Mouse (Mus musculus): ENCODE data around the gene Dph3. TPM values are rescaled to one million over a fixed set of nuclear protein-coding genes. Genes with fewer than 3 reads are reported as not detected.

The Dph3 gene
- polyA plus RNA-seq, 1 experiment: 43.1 TPM

GRCm38 (mm10) chr14:32086226-32086625, 697 bp upstream of the Dph3 start:
- TF ChIP-seq CTCF (conservative IDR thresholded peaks at IDR 0.05; ENCODE audit: insufficient read depth, insufficient read length, low read depth, low read length) (no peak), POLR2A (IDR thresholded peaks at IDR 0.05; ENCODE audit: low read depth, low read length) (no peak)
- Histone ChIP-seq H3K4me1 (ENCODE audit: control insufficient read depth, insufficient read depth, low read length) (peaks cover 3% of the 10 kb centered on the region; the same call in 1 of the 2 replicates), H3K27me3 (replicated peaks; ENCODE audit: control insufficient read depth, insufficient read depth, low read length) (no peaks in the 10 kb centered on the region), H3K36me3 (ENCODE audit: control insufficient read depth, insufficient read depth, low read length) (no peaks in the 10 kb centered on the region; the same call in 1 of the 2 replicates), H3K27ac (ENCODE audit: insufficient read depth, low read depth, low read length) (peak overlapping the region; percentile 95), H3K4me3 (ENCODE audit: insufficient read depth, low read depth, low read length) (peak overlapping the region; percentile 77)
- peak; percentile 32 for DNase-seq
- 4% methylated on average over 8 of the region's 8 CpGs for WGBS

GRCm38 (mm10) chr14:32084761-32085485, 606 bp downstream of the Dph3 start, which contains the start of gene Oxnad1:
Gene Oxnad1 (plus strand): TSS chr14:32085374.
- no peaks in the 10 kb centered on the region; the same call in 1 of the 2 replicates for H3K36me3 ChIP-seq (ENCODE audit: control insufficient read depth, insufficient read depth, low read length)
- TF ChIP-seq CTCF (conservative IDR thresholded peaks at IDR 0.05; ENCODE audit: insufficient read depth, insufficient read length, low read depth, low read length) (no peak), POLR2A (IDR thresholded peaks at IDR 0.05; ENCODE audit: low read depth, low read length) (no peak)
- H3K4me1 ChIP-seq (ENCODE audit: control insufficient read depth, insufficient read depth, low read length): peaks cover 3% of the 10 kb centered on the region; the same call in 1 of the 2 replicates
- H3K4me3 ChIP-seq (ENCODE audit: insufficient read depth, low read depth, low read length): peak within 1 kb of the TSS; percentile 88
- DNase-seq: no peak
- H3K27me3 ChIP-seq (replicated peaks; ENCODE audit: control insufficient read depth, insufficient read depth, low read length): no peaks in the 10 kb centered on the region
- WGBS: 2% methylated on average over 22 of the region's 22 CpGs
- H3K27ac ChIP-seq (ENCODE audit: insufficient read depth, low read depth, low read length): peak within 1 kb of the TSS; percentile 95

- Histone ChIP-seq H3K36me3 (ENCODE audit: control insufficient read depth, insufficient read depth, low read length) (no peaks in the 10 kb centered on the region; the same call in 1 of the 2 replicates), H3K4me3 (ENCODE audit: insufficient read depth, low read depth, low read length) (no peak overlapping the region), H3K4me1 (ENCODE audit: control insufficient read depth, insufficient read depth, low read length) (peaks cover 3% of the 10 kb centered on the region; the same call in 1 of the 2 replicates), H3K27me3 (replicated peaks; ENCODE audit: control insufficient read depth, insufficient read depth, low read length) (no peaks in the 10 kb centered on the region), H3K27ac (ENCODE audit: insufficient read depth, low read depth, low read length) (no peak overlapping the region)
- DNase-seq: no peak
- WGBS: 80% methylated on average over 2 of the region's 2 CpGs
- TF ChIP-seq POLR2A (IDR thresholded peaks at IDR 0.05; ENCODE audit: low read depth, low read length) (no peak), CTCF (conservative IDR thresholded peaks at IDR 0.05; ENCODE audit: insufficient read depth, insufficient read length, low read depth, low read length) (no peak)
Measured at GRCm38 (mm10) chr14:32083466-32083865, 2.1 kb downstream of the Dph3 start.

GRCm38 (mm10) chr14:32082891-32083290, 2.6 kb downstream of the Dph3 start:
- H3K4me3 ChIP-seq (ENCODE audit: insufficient read depth, low read depth, low read length): no peak overlapping the region
- no peaks in the 10 kb centered on the region for H3K27me3 ChIP-seq (replicated peaks; ENCODE audit: control insufficient read depth, insufficient read depth, low read length)
- DNase-seq: no peak
- H3K36me3 ChIP-seq (ENCODE audit: control insufficient read depth, insufficient read depth, low read length): no peaks in the 10 kb centered on the region; the same call in 1 of the 2 replicates
- WGBS: 94% methylated on average over 6 of the region's 6 CpGs
- no peak for TF ChIP-seq CTCF (conservative IDR thresholded peaks at IDR 0.05; ENCODE audit: insufficient read depth, insufficient read length, low read depth, low read length)
- no peak for TF ChIP-seq POLR2A (IDR thresholded peaks at IDR 0.05; ENCODE audit: low read depth, low read length)
- no peak overlapping the region for H3K27ac ChIP-seq (ENCODE audit: insufficient read depth, low read depth, low read length)
- H3K4me1 ChIP-seq (ENCODE audit: control insufficient read depth, insufficient read depth, low read length): peaks cover 3% of the 10 kb centered on the region; the same call in 1 of the 2 replicates

- no peak overlapping the region for H3K4me3 ChIP-seq (ENCODE audit: insufficient read depth, low read depth, low read length)
- H3K27me3 ChIP-seq (replicated peaks; ENCODE audit: control insufficient read depth, insufficient read depth, low read length): no peaks in the 10 kb centered on the region
- TF ChIP-seq POLR2A (IDR thresholded peaks at IDR 0.05; ENCODE audit: low read depth, low read length): no peak
- no peak for TF ChIP-seq CTCF (conservative IDR thresholded peaks at IDR 0.05; ENCODE audit: insufficient read depth, insufficient read length, low read depth, low read length)
- peaks cover 3% of the 10 kb centered on the region; the same call in 1 of the 2 replicates for H3K4me1 ChIP-seq (ENCODE audit: control insufficient read depth, insufficient read depth, low read length)
- no peak for DNase-seq
- no peak overlapping the region for H3K27ac ChIP-seq (ENCODE audit: insufficient read depth, low read depth, low read length)
- H3K36me3 ChIP-seq (ENCODE audit: control insufficient read depth, insufficient read depth, low read length): no peaks in the 10 kb centered on the region; the same call in 1 of the 2 replicates
- 65% methylated on average over 10 of the region's 10 CpGs for WGBS
Measured at GRCm38 (mm10) chr14:32081026-32081425, 4.5 kb downstream of the Dph3 start.

DNA sequence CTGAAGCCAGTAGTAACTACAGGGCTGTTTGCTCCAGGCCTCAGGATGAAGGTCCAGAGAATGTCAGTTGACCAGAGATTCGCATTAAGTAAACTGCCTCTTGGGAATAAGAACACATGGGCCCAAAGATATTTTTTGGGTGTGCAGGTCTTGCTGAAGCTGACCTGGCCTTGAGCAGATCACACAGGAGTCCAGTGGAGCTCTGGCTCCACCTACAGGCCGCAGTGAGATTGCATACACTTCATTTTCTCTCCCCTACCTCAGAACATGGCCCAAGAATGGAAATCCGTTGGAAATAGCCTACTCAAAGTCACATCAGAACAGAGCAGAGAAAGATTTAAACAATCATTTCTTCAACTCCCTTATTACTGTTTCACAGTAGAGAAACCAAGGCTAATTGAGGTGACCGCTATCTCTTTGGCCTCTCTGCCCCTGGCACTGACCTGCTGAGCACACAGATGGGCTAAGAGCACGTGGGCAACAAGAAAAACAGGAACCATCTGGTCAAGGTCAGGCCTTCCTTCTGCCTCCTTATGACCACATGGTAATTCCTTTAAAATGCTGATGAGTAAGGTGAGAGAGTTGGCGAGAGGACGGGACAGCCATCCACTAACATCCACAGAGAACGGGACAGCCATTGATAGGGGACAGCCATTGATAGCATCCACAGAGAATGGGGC, 8.5 kb downstream of the Dph3 start:
- TF ChIP-seq CTCF (conservative IDR thresholded peaks at IDR 0.05; ENCODE audit: insufficient read depth, insufficient read length, low read depth, low read length) (peak; percentile 98), POLR2A (IDR thresholded peaks at IDR 0.05; ENCODE audit: low read depth, low read length) (no peak)
- Histone ChIP-seq H3K27ac (ENCODE audit: insufficient read depth, low read depth, low read length) (no peak overlapping the region), H3K27me3 (replicated peaks; ENCODE audit: control insufficient read depth, insufficient read depth, low read length) (no peaks in the 10 kb centered on the region), H3K36me3 (ENCODE audit: control insufficient read depth, insufficient read depth, low read length) (no peaks in the 10 kb centered on the region; the same call in 1 of the 2 replicates), H3K4me1 (ENCODE audit: control insufficient read depth, insufficient read depth, low read length) (no peaks in the 10 kb centered on the region), H3K4me3 (ENCODE audit: insufficient read depth, low read depth, low read length) (no peak overlapping the region)
- 54% methylated on average over 8 of the region's 8 CpGs for WGBS
- DNase-seq: peak; percentile 71

DNA sequence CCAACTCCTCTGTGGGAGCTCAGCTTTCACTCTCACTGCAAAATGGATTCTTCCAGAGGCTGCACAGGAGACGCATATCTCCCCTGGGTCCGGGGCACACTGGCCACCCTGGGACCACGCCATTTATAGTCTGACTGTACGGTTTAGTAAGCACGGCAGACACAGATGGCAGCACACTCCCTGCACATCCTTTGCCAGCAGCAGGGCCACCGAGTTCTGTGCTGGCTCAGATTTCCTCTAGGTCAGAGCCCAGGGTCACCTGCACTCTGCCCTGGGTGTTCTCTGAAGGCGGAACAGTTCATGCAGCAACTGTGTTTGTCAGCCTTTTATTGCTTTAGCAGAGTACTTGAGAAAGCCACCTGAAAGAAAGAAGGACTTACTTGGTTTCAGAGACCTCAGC, 11.6 kb downstream of the Dph3 start:
- Histone ChIP-seq H3K4me3 (ENCODE audit: insufficient read depth, low read depth, low read length) (no peak overlapping the region), H3K27ac (ENCODE audit: insufficient read depth, low read depth, low read length) (no peak overlapping the region), H3K36me3 (ENCODE audit: control insufficient read depth, insufficient read depth, low read length) (no peaks in the 10 kb centered on the region), H3K4me1 (ENCODE audit: control insufficient read depth, insufficient read depth, low read length) (no peaks in the 10 kb centered on the region), H3K27me3 (replicated peaks; ENCODE audit: control insufficient read depth, insufficient read depth, low read length) (no peaks in the 10 kb centered on the region)
- 28% methylated on average over 7 of the region's 7 CpGs for WGBS
- TF ChIP-seq POLR2A (IDR thresholded peaks at IDR 0.05; ENCODE audit: low read depth, low read length) (no peak), CTCF (conservative IDR thresholded peaks at IDR 0.05; ENCODE audit: insufficient read depth, insufficient read length, low read depth, low read length) (no peak)
- DNase-seq: peak; percentile 62

All from kidney, adult 2 months (tissue).